Mouse (Mus musculus): ENCODE data around the gene Runx3. TPM values are rescaled to one million over a fixed set of nuclear protein-coding genes. Genes with fewer than 3 reads are reported as not detected.
A peak's percentile ranks its signal among the peaks of the same experiment; 100 is the strongest.

The Runx3 gene
- total RNA-seq, 2 experiments from 2014 or later: 7.1 to 56.7 TPM

GRCm38 (mm10) chr4:135205711-135206600 lies 85.5 kb downstream of the Runx3 start:
- peak; percentile 83 for ATAC-seq (replicated peaks; ENCODE audit: poor library complexity)

- no peak for ATAC-seq (replicated peaks; ENCODE audit: poor library complexity)
Observed at GRCm38 (mm10) chr4:135209846-135210245, 89.4 kb downstream of the Runx3 start.

GRCm38 (mm10) chr4:135219652-135220051 lies 99.2 kb downstream of the Runx3 start:
- peak; percentile 86 for ATAC-seq (replicated peaks; ENCODE audit: poor library complexity)

GRCm38 (mm10) chr4:135220641-135221040 lies 100.2 kb downstream of the Runx3 start:
- no peak for ATAC-seq (replicated peaks; ENCODE audit: poor library complexity)

GRCm38 (mm10) chr4:135221632-135222407 lies 101.4 kb downstream of the Runx3 start:
- no peak for ATAC-seq (replicated peaks; ENCODE audit: poor library complexity)

- ATAC-seq (replicated peaks; ENCODE audit: poor library complexity): no peak
Observed at GRCm38 (mm10) chr4:135223808-135224207, 103.4 kb downstream of the Runx3 start.

- peak; percentile 42 for ATAC-seq (replicated peaks; ENCODE audit: poor library complexity)
Observed at GRCm38 (mm10) chr4:135226008-135226667, 105.7 kb downstream of the Runx3 start.

Other genes starting within 250 kb of the Runx3 start
- gene Tmem50a, start 205.6 kb upstream of the Runx3 start, total RNA-seq (2015): 216 and 219 TPM in 2 replicates
- 248 and 276 TPM in 2 replicates for gene Tmem50a, start 205.6 kb upstream of the Runx3 start, total RNA-seq (2017)
- 413 and 462 TPM in 2 replicates for gene Rsrp1, start 197.1 kb upstream of the Runx3 start, total RNA-seq (2015)
- gene Rsrp1, start 197.1 kb upstream of the Runx3 start, total RNA-seq (2017): 119 and 154 TPM in 2 replicates
- 50.4 and 58.9 TPM in 2 replicates for gene Syf2, start 189.8 kb upstream of the Runx3 start, total RNA-seq (2015)
- 173 and 193 TPM in 2 replicates for gene Syf2, start 189.8 kb upstream of the Runx3 start, total RNA-seq (2017)
- gene Clic4, start 152.2 kb downstream of the Runx3 start, total RNA-seq (2015): 28.2 and 34.1 TPM in 2 replicates
- 29.9 and 35.1 TPM in 2 replicates for gene Clic4, start 152.2 kb downstream of the Runx3 start, total RNA-seq (2017)
- 204 and 218 TPM in 2 replicates for gene Srrm1, start 232.7 kb downstream of the Runx3 start, total RNA-seq (2015)
- 112 and 141 TPM in 2 replicates for gene Srrm1, start 232.7 kb downstream of the Runx3 start, total RNA-seq (2017)

All from megakaryocyte progenitor cell, adult 5-6 weeks (primary cell).